Mouse (Mus musculus) midbrain, postnatal 0 days (tissue): ENCODE measurements at regions not wholly inside any gene's neighbourhood (a gene's known extent, or its start where the extent isn't known, plus 50 kb on each side); places are given as distances from the start of the nearest gene placed in this dataset.

Experiments used
- ATAC-seq: fragments of 200-750 bp; cut with Nextera tagmentation; 2 replicates; pipeline ENCODE4 v1.8.0; 2017; ENCODE audit warnings: moderate number of reproducible peaks, mild to moderate bottlenecking, moderate TSS enrichment, moderate library complexity; ENCODE audit not compliant: low FRiP score
- DNase-seq: peaks from one replicate; pipeline ENCODE4 v3.0.0-alpha.2; 2015; ENCODE audit warnings: low spot score
- H3K27ac ChIP-seq: fragments of 300-500 bp; sonication (generic); 2 replicates; pipeline ENCODE4 v1.5.1; 2014; ENCODE audit warnings: low read depth, mild to moderate bottlenecking, low read length, mixed read lengths
- H3K27me3 ChIP-seq: fragments of 300-500 bp; sonication (generic); 2 replicates; pipeline ENCODE4 v1.6.1; 2014; ENCODE audit warnings: low read length, control low read depth, mixed read lengths; ENCODE audit not compliant: insufficient read depth
- H3K36me3 ChIP-seq: fragments of 300-500 bp; sonication (generic); 2 replicates; pipeline ENCODE4 v1.6.1; 2014; ENCODE audit warnings: low read length, control low read depth, mixed read lengths; ENCODE audit not compliant: insufficient read depth
- H3K4me1 ChIP-seq: fragments of 300-500 bp; sonication (generic); 2 replicates; pipeline ENCODE4 v1.6.1; 2014; ENCODE audit warnings: mild to moderate bottlenecking, control low read depth, antibody characterized with exemption, low read length, mixed read lengths; ENCODE audit not compliant: insufficient read depth
- H3K4me2 ChIP-seq: fragments of 300-500 bp; sonication (generic); 2 replicates; pipeline ENCODE4 v1.6.1; 2014; ENCODE audit warnings: low read depth, mild to moderate bottlenecking, low read length, mixed read lengths; ENCODE audit not compliant: poor library complexity, severe bottlenecking
- H3K4me3 ChIP-seq: fragments of 300-500 bp; sonication (generic); 2 replicates; pipeline ENCODE4 v1.5.1; 2014; ENCODE audit warnings: low read depth, mild to moderate bottlenecking, low read length, moderate library complexity
- H3K9ac ChIP-seq: fragments of 300-500 bp; sonication (generic); replicated peaks from 2 replicates; pipeline ENCODE4 v1.6.1; 2014; ENCODE audit warnings: mild to moderate bottlenecking, low read length, moderate library complexity, mixed read lengths; ENCODE audit not compliant: poor library complexity, severe bottlenecking
- H3K9me3 ChIP-seq: fragments of 300-500 bp; sonication (generic); 2 replicates; pipeline ENCODE4 v1.6.1; 2016; ENCODE audit warnings: low read length, control low read depth
- CTCF ChIP-seq: IDR thresholded peaks from 2 replicates; pipeline ENCODE4 v1.5.1; 2016; ENCODE audit warnings: antibody characterized with exemption, mild to moderate bottlenecking
- WGBS: fragments of 180-500 bp; shearing (Covaris S2); extraction: QIAGEN DNeasy Blood & Tissue Kit; methylation state at CpG from one replicate; pipeline ENCODE4 v1.1.7; 2014; 5-methylcytosine and 5-hydroxymethylcytosine counted together

- no peak for TF ChIP-seq CTCF
- H3K27me3 ChIP-seq: no peaks in the 10 kb centered on the region
- no peaks in the 10 kb centered on the region for H3K4me1 ChIP-seq
- no peak for DNase-seq
- no peaks in the 10 kb centered on the region for H3K36me3 ChIP-seq
- H3K4me3 ChIP-seq: no peak overlapping the region
- H3K9me3 ChIP-seq: no peaks in the 10 kb centered on the region
- no peak overlapping the region for H3K4me2 ChIP-seq
- WGBS: 59% methylated on average over 4 of the region's 4 CpGs
- H3K9ac ChIP-seq: no peak overlapping the region
- no peak for ATAC-seq
- no peak overlapping the region for H3K27ac ChIP-seq
Observed at GRCm38 (mm10) chr2:17939183-17939856, 57.4 kb downstream of the H2al2a start.

- H3K4me2 ChIP-seq: no peak overlapping the region
- WGBS: 73% methylated on average over 4 of the region's 4 CpGs
- TF ChIP-seq CTCF: no peak
Observed at GRCm38 (mm10) chr2:17936527-17937139, 60.1 kb downstream of the H2al2a start.

GRCm38 (mm10) chr2:17935916-17936315, 60.8 kb downstream of the H2al2a start:
- H3K36me3 ChIP-seq: no peaks in the 10 kb centered on the region
- H3K4me3 ChIP-seq: no peak overlapping the region
- no peak for ATAC-seq
- no peaks in the 10 kb centered on the region for H3K4me1 ChIP-seq
- H3K9ac ChIP-seq: no peak overlapping the region
- DNase-seq: no peak
- no peaks in the 10 kb centered on the region for H3K9me3 ChIP-seq
- TF ChIP-seq CTCF: no peak
- 87% methylated on average over 12 of the region's 12 CpGs for WGBS
- no peaks in the 10 kb centered on the region for H3K27me3 ChIP-seq
- no peak overlapping the region for H3K27ac ChIP-seq
- no peak overlapping the region for H3K4me2 ChIP-seq

More at GRCm38 (mm10) chr2:17936527-17937139, 60.1 kb downstream of the H2al2a start:
- H3K9ac ChIP-seq: no peak overlapping the region
- H3K27ac ChIP-seq: no peak overlapping the region
- ATAC-seq: no peak
- no peaks in the 10 kb centered on the region for H3K27me3 ChIP-seq
- H3K4me3 ChIP-seq: no peak overlapping the region
- H3K36me3 ChIP-seq: no peaks in the 10 kb centered on the region
- H3K4me1 ChIP-seq: no peaks in the 10 kb centered on the region
- H3K9me3 ChIP-seq: no peaks in the 10 kb centered on the region
- DNase-seq: no peak

- Histone ChIP-seq H3K4me1 (no peaks in the 10 kb centered on the region), H3K4me3 (no peak overlapping the region), H3K9ac (no peak overlapping the region), H3K36me3 (no peaks in the 10 kb centered on the region), H3K4me2 (no peak overlapping the region), H3K9me3 (no peaks in the 10 kb centered on the region), H3K27me3 (no peaks in the 10 kb centered on the region), H3K27ac (no peak overlapping the region)
- WGBS: 98% methylated on average over 6 of the region's 6 CpGs
- DNase-seq (no peak), ATAC-seq (no peak)
- TF ChIP-seq CTCF: no peak
Observed at GRCm38 (mm10) chr2:17935466-17935865, 61.3 kb downstream of the H2al2a start.

- Histone ChIP-seq H3K4me3 (no peak overlapping the region), H3K4me1 (no peaks in the 10 kb centered on the region), H3K4me2 (no peak overlapping the region), H3K27ac (no peak overlapping the region), H3K9ac (no peak overlapping the region), H3K36me3 (no peaks in the 10 kb centered on the region), H3K9me3 (no peaks in the 10 kb centered on the region), H3K27me3 (no peaks in the 10 kb centered on the region)
- no peak for TF ChIP-seq CTCF
- no peak for DNase-seq
- no peak for ATAC-seq
- 94% methylated on average over 10 of the region's 10 CpGs for WGBS
Observed at GRCm38 (mm10) chr2:17934610-17935009, 62.1 kb downstream of the H2al2a start.

GRCm38 (mm10) chr2:17932932-17933790, 63.6 kb downstream of the H2al2a start:
- Histone ChIP-seq H3K27ac (no peak overlapping the region), H3K4me3 (peak overlapping the region; percentile 20; the same call in 1 of the 2 replicates), H3K4me2 (peak overlapping the region; percentile 45), H3K9ac (0 out of 2 replicates have a peak overlapping the region, but pooled peaks have one; percentile 4), H3K36me3 (no peaks in the 10 kb centered on the region), H3K9me3 (no peaks in the 10 kb centered on the region), H3K4me1 (no peaks in the 10 kb centered on the region), H3K27me3 (no peaks in the 10 kb centered on the region)
- no peak for ATAC-seq
- TF ChIP-seq CTCF: no peak
- WGBS: 16% methylated on average over 15 of the region's 15 CpGs
- peak; percentile 26 for DNase-seq
